Mouse (Mus musculus) heart, postnatal 0 days (tissue): ENCODE results near the gene Susd6.

Source experiments
- CTCF ChIP-seq: IDR thresholded peaks from 2 replicates; pipeline ENCODE4 v1.5.1; 2016; ENCODE audit warnings: antibody characterized with exemption, control low read depth, low read depth
- EP300 ChIP-seq: IDR thresholded peaks from 2 replicates; pipeline ENCODE4 v1.6.1; 2016; ENCODE audit warnings: antibody characterized with exemption, low read depth

- TF ChIP-seq EP300 (no peak), CTCF (no peak)
Measured at GRCm38 (mm10) chr12:80811646-80812509, 21.6 kb downstream of the Susd6 start.
